Mouse (Mus musculus): Measurements from ENCODE around the gene Pla1a. TPM values are rescaled to one million over a fixed set of nuclear protein-coding genes. Genes with fewer than 3 reads are reported as not detected.
"Not testable (repeated sequence)": the region's sequence is repeated elsewhere in the genome, so short reads cannot be mapped to it uniquely, and the experiment has no call there.

Gene Pla1a
- polyA plus RNA-seq (2011; ENCODE audit: insufficient read depth, insufficient read length, low replicate concordance, missing spikeins), result 1.5 TPM in 1 of 2 replicates, not detected in the other

DNA sequence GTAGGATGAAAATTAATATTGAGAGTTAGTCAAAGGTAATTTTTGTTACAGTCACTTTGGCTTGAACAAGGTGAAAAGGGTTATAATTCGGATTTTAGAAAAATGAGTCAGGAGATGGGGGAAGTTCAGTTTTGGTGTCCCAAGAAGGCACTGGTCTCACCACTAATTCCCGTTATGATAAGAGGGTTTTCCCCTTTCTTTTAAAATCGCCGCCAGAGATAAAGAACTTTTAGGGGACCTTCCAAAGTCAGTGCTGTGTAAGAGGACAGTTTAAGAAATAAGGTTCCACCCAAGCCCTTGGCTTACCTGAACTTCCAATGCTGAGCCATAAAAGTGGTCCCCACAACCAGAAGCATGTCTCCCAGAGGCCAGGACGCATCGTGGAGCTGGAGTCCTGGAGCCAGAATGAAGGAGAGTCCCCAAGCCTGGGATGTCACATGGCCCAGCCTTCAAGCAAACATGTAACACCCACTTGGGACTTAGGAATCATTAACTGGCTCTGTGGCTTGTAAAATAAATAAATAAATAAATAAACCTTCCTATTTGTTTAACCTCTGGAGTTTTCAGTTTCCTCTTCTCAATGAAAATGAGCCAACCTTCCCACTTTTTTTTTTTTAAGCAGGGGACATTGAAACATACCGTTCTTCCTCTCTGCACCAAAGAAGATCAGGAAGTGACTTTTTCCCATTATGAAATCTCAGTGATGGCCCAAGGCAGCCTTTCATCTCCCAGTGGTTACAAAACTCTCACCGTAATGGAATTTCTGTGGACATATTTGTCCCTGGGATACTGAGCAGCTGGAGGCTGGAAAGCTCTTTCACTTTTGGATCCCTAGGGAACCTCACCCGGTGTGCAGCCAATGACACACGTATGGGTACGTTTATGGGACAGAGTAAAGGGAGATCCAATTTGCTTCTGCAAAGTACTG is at the start of gene Pla1a:
Gene Pla1a, minus strand, starts transcription at position 648 of the 928 bp plus-strand sequence.
- Histone ChIP-seq H3K4me3 (replicated peaks; ENCODE audit: control insufficient read depth, low read depth, low read length) (no peak within 1 kb of the TSS), H3K27ac (ENCODE audit: control insufficient read depth, insufficient read depth, low read depth, low read length, poor library complexity) (no peak within 1 kb of the TSS), H3K4me1 (ENCODE audit: control insufficient read depth, insufficient read depth, low read length) (peaks cover 2% of the 10 kb centered on the region; the same call in 1 of the 2 replicates)
- TF ChIP-seq POLR2A (IDR thresholded peaks at IDR 0.05; ENCODE audit: borderline replicate concordance, control insufficient read depth, low read depth, low read length), result no peak
- no peak for TF ChIP-seq CTCF (IDR thresholded peaks at IDR 0.05; ENCODE audit: control insufficient read depth, insufficient read depth, low read length)
- 56% methylated on average over 11 of the region's 11 CpGs for WGBS

DNA sequence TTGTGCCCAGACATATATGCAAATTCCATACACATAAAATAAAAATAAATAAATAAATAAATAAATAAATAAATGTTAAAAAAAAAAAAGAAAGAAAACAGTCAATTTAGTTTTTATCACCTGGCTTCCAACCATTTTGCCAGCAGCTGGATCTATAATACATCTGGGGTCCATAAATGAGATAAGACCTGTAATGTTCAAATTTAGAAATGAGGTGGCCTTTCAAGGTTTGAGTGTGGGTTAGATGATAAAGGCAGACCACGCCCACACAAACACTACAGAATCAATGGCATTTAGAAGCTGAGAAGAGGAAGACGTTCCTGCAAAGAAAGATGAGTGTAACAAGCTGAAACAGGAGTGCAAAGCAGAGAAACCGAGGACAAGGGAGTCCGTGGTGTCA is 48.4 kb upstream of the Pla1a start:
- H3K4me3 ChIP-seq (replicated peaks; ENCODE audit: control insufficient read depth, low read depth, low read length), result no peak overlapping the region
- 65% methylated on average over 4 of the region's 4 CpGs for WGBS
- no peak overlapping the region for H3K27ac ChIP-seq (ENCODE audit: control insufficient read depth, insufficient read depth, low read depth, low read length, poor library complexity)
- TF ChIP-seq CTCF (IDR thresholded peaks at IDR 0.05; ENCODE audit: control insufficient read depth, insufficient read depth, low read length), result no peak
- H3K4me1 ChIP-seq (ENCODE audit: control insufficient read depth, insufficient read depth, low read length), result peaks cover 1% of the 10 kb centered on the region

DNA sequence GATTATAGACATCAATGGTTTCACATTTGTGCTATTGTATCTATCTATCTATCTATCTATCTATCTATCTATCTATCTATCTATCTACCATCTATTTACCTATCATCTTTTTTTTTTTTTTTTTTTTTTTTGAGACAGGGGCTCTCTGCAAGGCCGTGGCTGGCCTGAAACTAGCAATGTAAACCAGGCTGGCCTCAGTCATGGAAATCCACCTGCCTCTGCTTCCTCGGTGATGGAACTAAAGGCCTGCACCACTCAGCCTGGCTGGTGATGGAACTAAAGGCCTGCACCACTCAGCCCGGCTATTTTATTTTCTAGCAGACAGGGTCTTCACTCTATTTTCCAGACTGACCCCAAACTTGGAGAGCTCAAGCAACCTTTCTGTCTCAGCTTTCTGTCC is 45.4 kb upstream of the Pla1a start:
- Histone ChIP-seq H3K4me1 (ENCODE audit: control insufficient read depth, insufficient read depth, low read length) (peaks cover 3% of the 10 kb centered on the region), H3K4me3 (replicated peaks; ENCODE audit: control insufficient read depth, low read depth, low read length) (no peak overlapping the region), H3K27ac (ENCODE audit: control insufficient read depth, insufficient read depth, low read depth, low read length, poor library complexity) (no peak overlapping the region)
- TF ChIP-seq CTCF (IDR thresholded peaks at IDR 0.05; ENCODE audit: control insufficient read depth, insufficient read depth, low read length), result no peak
- no peak for TF ChIP-seq POLR2A (IDR thresholded peaks at IDR 0.05; ENCODE audit: borderline replicate concordance, control insufficient read depth, low read depth, low read length)
- 82% methylated on average over 3 of the region's 3 CpGs for WGBS

DNA sequence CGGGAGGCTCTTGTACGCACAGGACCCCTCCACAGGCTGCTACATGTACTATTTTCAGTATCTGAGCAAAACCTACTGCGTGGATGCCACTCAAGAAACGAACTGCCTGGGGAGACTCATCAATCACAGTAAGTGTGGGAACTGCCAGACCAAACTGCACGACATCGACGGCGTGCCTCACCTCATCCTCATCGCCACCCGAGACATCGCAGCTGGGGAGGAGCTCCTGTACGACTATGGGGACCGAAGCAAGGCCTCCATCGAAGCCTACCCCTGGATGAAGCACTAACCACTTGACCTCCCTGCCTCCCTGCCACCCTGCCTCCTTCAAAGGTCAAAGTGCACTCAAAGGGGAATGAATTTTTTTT is 44.3 kb upstream of the Pla1a start:
- not testable (repeated sequence) for H3K4me3 ChIP-seq (replicated peaks; ENCODE audit: control insufficient read depth, low read depth, low read length); H3K27ac ChIP-seq (ENCODE audit: control insufficient read depth, insufficient read depth, low read depth, low read length, poor library complexity); H3K4me1 ChIP-seq (ENCODE audit: control insufficient read depth, insufficient read depth, low read length)
- 69% methylated on average over 14 of the region's 14 CpGs for WGBS

DNA sequence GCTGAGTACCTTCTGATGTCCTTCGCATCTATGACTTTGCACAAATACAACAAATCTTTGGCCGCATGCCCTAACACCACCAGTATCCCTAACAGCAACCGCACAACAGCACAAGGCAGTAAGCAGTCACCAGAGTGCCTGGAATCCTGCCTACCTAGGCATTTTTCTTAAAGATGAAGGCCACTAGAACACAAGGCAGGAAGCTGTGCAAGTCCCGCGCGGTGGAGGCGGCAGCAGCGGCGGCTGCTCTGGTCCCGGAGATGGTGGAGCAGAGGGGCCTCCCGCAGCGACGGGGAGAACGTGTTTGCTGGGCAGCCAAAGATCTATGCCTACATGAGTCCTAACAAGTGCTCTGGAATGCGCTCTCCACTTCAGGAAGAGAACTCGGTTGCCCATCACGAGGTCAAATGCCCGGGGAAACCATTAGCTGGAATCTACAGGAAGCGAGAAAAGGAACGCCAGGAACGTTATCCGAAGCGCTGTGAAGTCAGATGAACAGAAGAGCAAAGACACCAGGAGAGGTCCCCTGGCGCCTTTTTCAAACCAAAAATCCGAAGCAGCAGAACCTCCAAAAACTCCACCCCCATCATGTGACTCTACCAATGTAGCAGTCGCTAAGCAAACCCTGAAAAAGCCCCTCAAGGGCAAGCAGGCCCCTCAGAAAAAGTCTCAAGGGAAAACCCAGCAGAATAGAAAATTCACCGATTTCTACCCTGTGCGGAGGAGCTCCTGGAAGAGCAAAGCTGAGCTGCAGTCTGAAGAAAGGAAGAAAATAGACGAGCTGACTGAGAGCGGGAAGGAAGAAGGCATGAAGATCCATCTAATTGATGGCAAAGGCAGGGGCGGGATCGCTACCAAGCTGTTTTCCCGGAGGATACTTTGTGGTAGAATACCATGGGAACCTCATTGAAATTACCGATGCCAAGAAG is 43.6 kb upstream of the Pla1a start:
- Histone ChIP-seq H3K4me1 (ENCODE audit: control insufficient read depth, insufficient read depth, low read length) (peaks cover 3% of the 10 kb centered on the region; the same call in 1 of the 2 replicates), H3K27ac (ENCODE audit: control insufficient read depth, insufficient read depth, low read depth, low read length, poor library complexity) (no peak overlapping the region), H3K4me3 (replicated peaks; ENCODE audit: control insufficient read depth, low read depth, low read length) (peak overlapping the region; percentile 33)
- TF ChIP-seq CTCF (IDR thresholded peaks at IDR 0.05; ENCODE audit: control insufficient read depth, insufficient read depth, low read length), result no peak
- no peak for TF ChIP-seq POLR2A (IDR thresholded peaks at IDR 0.05; ENCODE audit: borderline replicate concordance, control insufficient read depth, low read depth, low read length)
- WGBS, result 4% methylated on average over 34 of the region's 34 CpGs

DNA sequence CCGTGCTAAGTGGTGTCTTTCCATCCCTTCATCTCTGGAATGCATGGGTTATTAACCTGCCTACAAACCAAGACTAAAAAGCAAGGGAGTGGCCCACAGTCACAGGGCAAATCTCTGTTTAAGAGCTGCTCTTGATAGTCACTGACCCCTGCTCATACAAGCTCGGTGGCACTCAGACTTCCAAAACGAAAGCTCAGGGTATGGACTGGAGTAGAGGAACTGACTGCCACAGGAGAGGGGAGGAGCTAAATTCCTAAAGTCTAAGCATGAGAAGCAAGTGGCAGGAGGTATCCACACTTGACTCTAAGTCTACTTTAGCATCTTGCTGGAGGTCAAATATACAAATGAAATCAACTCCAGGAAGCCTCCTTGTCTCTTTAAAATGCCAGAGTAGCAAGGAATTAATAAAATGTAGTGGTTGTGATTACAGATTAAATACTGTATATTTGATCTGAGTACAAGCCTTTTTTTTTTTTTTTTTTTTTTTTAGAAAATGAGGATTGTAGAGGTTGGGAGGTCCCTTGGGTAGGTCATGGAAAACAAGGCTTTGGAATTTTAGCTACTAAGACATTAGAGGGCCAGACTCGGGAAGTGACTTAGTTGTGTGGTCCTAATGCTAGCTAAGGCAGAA is 42.9 kb upstream of the Pla1a start:
- Histone ChIP-seq H3K4me1 (ENCODE audit: control insufficient read depth, insufficient read depth, low read length) (peaks cover 3% of the 10 kb centered on the region; the same call in 1 of the 2 replicates), H3K27ac (ENCODE audit: control insufficient read depth, insufficient read depth, low read depth, low read length, poor library complexity) (no peak overlapping the region), H3K4me3 (replicated peaks; ENCODE audit: control insufficient read depth, low read depth, low read length) (peak overlapping the region; percentile 33)
- TF ChIP-seq CTCF (IDR thresholded peaks at IDR 0.05; ENCODE audit: control insufficient read depth, insufficient read depth, low read length) (no peak), POLR2A (IDR thresholded peaks at IDR 0.05; ENCODE audit: borderline replicate concordance, control insufficient read depth, low read depth, low read length) (no peak)
- WGBS, result 28% methylated on average over 4 of the region's 4 CpGs

DNA sequence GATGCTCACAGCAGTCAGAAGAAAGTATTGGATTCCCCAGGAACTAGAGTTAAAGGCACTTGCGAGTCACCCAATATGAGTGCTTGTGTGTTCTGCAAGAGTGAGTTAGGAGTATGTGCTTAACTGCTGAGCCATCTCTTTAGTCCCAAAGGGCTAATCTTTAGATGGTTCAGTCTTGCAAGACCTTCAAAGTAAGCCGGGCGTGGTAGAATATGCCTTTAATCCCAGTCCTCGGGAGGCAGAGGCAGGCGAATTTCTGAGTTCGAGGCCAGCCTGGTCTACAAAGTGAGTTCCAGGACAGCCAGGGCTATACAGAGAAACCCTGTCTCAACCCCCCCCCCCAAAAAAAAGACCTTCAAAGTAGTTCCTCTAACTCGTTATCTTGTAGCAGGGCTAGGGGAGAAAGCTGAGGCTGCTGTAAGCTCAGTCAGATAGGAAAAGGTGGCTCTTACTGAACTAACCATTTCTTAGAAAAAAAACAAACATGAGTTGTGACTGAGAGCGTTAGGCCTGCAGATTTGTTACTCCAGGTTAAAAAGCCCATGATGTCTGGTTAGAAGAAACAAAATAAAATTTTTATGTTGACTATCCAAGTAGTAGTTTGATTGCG is 41.8 kb upstream of the Pla1a start:
- Histone ChIP-seq H3K4me3 (replicated peaks; ENCODE audit: control insufficient read depth, low read depth, low read length) (no peak overlapping the region), H3K27ac (ENCODE audit: control insufficient read depth, insufficient read depth, low read depth, low read length, poor library complexity) (no peak overlapping the region), H3K4me1 (ENCODE audit: control insufficient read depth, insufficient read depth, low read length) (peaks cover 3% of the 10 kb centered on the region; the same call in 1 of the 2 replicates)
- no peak for TF ChIP-seq POLR2A (IDR thresholded peaks at IDR 0.05; ENCODE audit: borderline replicate concordance, control insufficient read depth, low read depth, low read length)
- TF ChIP-seq CTCF (IDR thresholded peaks at IDR 0.05; ENCODE audit: control insufficient read depth, insufficient read depth, low read length), result no peak
- WGBS, result 73% methylated on average over 9 of the region's 9 CpGs
